Mouse (Mus musculus): ENCODE results near the gene Elmo1. TPM values are rescaled to one million over a fixed set of nuclear protein-coding genes. Genes with fewer than 3 reads are reported as not detected.

The Elmo1 gene
- polyA plus RNA-seq, 1 experiment from 2014 or later: 12.3 TPM

GRCm38 (mm10) chr13:20450831-20451353 lies 360.5 kb downstream of the Elmo1 start:
- no peak for DNase-seq (ENCODE audit: low spot score)
- Histone ChIP-seq H3K27ac (ENCODE audit: low read depth, low read length) (no peak overlapping the region), H3K4me3 (ENCODE audit: low read depth, low read length) (no peak overlapping the region), H3K9me3 (ENCODE audit: control insufficient read depth, low read length) (no peaks in the 10 kb centered on the region), H3K9ac (ENCODE audit: low read length) (no peak overlapping the region), H3K27me3 (ENCODE audit: control insufficient read depth, insufficient read depth, low read length) (no peaks in the 10 kb centered on the region), H3K36me3 (ENCODE audit: control insufficient read depth, insufficient read depth, low read length) (no peaks in the 10 kb centered on the region), H3K4me1 (replicated peaks; ENCODE audit: control insufficient read depth, insufficient read depth, low read length) (0 out of 2 replicates have a peak, but pooled peaks cover 5% of the 10 kb centered on the region), H3K4me2 (ENCODE audit: low read depth, low read length, severe bottlenecking) (no peak overlapping the region)
- ATAC-seq (replicated peaks; ENCODE audit: low FRiP score): peak; percentile 40; the same call in 1 of the 2 replicates
- 46% methylated on average over 7 of the region's 7 CpGs for WGBS

DNA sequence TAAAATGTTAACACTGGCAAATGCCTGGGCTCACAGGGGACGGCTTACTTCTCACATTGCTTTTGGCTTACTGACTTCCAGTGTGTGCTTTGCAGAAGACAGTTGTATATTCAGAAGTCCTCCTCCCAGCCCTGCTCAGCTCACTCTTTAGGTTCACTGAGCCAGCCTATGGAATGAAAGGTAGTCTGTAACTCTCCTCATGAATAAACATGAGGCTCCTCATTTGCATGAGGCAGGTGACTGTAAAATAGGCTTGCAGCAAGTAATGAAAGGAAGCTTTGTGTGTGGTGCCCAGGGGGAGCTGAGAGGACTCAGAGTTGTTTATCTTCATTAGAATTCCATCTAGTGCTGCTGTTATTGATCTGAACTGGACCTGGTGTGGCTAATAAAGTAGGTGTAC lies 364.0 kb downstream of the Elmo1 start:
- Histone ChIP-seq H3K36me3 (ENCODE audit: control insufficient read depth, insufficient read depth, low read length) (no peaks in the 10 kb centered on the region), H3K9ac (ENCODE audit: low read length) (no peak overlapping the region), H3K27me3 (ENCODE audit: control insufficient read depth, insufficient read depth, low read length) (no peaks in the 10 kb centered on the region), H3K4me3 (ENCODE audit: low read depth, low read length) (no peak overlapping the region), H3K27ac (ENCODE audit: low read depth, low read length) (no peak overlapping the region; the same call in 1 of the 2 replicates), H3K4me1 (replicated peaks; ENCODE audit: control insufficient read depth, insufficient read depth, low read length) (peaks cover 5% of the 10 kb centered on the region; the same call in 1 of the 2 replicates), H3K4me2 (ENCODE audit: low read depth, low read length, severe bottlenecking) (no peak overlapping the region), H3K9me3 (ENCODE audit: control insufficient read depth, low read length) (no peaks in the 10 kb centered on the region)
- 35% methylated on average over 1 of the region's 1 CpGs for WGBS
- DNase-seq (ENCODE audit: low spot score) (peak; percentile 57), ATAC-seq (replicated peaks; ENCODE audit: low FRiP score) (peak; percentile 90)

GRCm38 (mm10) chr13:20460096-20460495 lies 369.7 kb downstream of the Elmo1 start:
- Histone ChIP-seq H3K9ac (ENCODE audit: low read length) (no peak overlapping the region), H3K4me3 (ENCODE audit: low read depth, low read length) (no peak overlapping the region), H3K36me3 (ENCODE audit: control insufficient read depth, insufficient read depth, low read length) (no peaks in the 10 kb centered on the region), H3K4me1 (replicated peaks; ENCODE audit: control insufficient read depth, insufficient read depth, low read length) (peaks cover 2% of the 10 kb centered on the region; the same call in 1 of the 2 replicates), H3K4me2 (ENCODE audit: low read depth, low read length, severe bottlenecking) (no peak overlapping the region), H3K27ac (ENCODE audit: low read depth, low read length) (no peak overlapping the region), H3K9me3 (ENCODE audit: control insufficient read depth, low read length) (no peaks in the 10 kb centered on the region), H3K27me3 (ENCODE audit: control insufficient read depth, insufficient read depth, low read length) (no peaks in the 10 kb centered on the region)
- ATAC-seq (replicated peaks; ENCODE audit: low FRiP score): no peak
- no peak for DNase-seq (ENCODE audit: low spot score)
- WGBS: 91% methylated on average over 6 of the region's 6 CpGs

GRCm38 (mm10) chr13:20461616-20462015 lies 371.2 kb downstream of the Elmo1 start:
- Histone ChIP-seq H3K27ac (ENCODE audit: low read depth, low read length) (no peak overlapping the region), H3K9ac (ENCODE audit: low read length) (no peak overlapping the region), H3K4me3 (ENCODE audit: low read depth, low read length) (no peak overlapping the region), H3K36me3 (ENCODE audit: control insufficient read depth, insufficient read depth, low read length) (no peaks in the 10 kb centered on the region), H3K4me2 (ENCODE audit: low read depth, low read length, severe bottlenecking) (no peak overlapping the region), H3K27me3 (ENCODE audit: control insufficient read depth, insufficient read depth, low read length) (no peaks in the 10 kb centered on the region), H3K9me3 (ENCODE audit: control insufficient read depth, low read length) (no peaks in the 10 kb centered on the region), H3K4me1 (replicated peaks; ENCODE audit: control insufficient read depth, insufficient read depth, low read length) (no peaks in the 10 kb centered on the region; the same call in 1 of the 2 replicates)
- ATAC-seq (replicated peaks; ENCODE audit: low FRiP score) (no peak), DNase-seq (ENCODE audit: low spot score) (no peak)
- WGBS: 82% methylated on average over 3 of the region's 3 CpGs

DNA sequence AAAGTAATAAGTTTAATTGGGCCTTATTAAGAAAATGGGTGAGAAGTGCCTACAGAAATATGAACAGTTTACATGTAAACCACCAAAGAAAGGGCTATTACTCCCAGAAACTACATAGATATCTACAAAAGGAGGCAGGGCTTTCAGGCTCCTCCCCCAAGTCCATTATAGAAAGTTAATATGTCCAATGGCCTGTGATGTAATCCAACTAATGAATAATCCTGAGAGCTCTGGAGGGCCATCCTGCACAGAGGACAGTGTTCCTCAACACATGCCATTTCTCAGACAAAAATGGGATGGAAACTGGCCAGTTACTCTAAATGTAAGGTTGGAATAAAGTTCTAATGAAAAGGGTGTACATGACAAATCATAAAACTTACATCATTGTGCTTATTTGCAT lies 373.8 kb downstream of the Elmo1 start:
- Histone ChIP-seq H3K27me3 (ENCODE audit: control insufficient read depth, insufficient read depth, low read length) (no peaks in the 10 kb centered on the region), H3K9ac (ENCODE audit: low read length) (no peak overlapping the region), H3K27ac (ENCODE audit: low read depth, low read length) (no peak overlapping the region), H3K36me3 (ENCODE audit: control insufficient read depth, insufficient read depth, low read length) (no peaks in the 10 kb centered on the region), H3K4me1 (replicated peaks; ENCODE audit: control insufficient read depth, insufficient read depth, low read length) (no peaks in the 10 kb centered on the region), H3K9me3 (ENCODE audit: control insufficient read depth, low read length) (no peaks in the 10 kb centered on the region), H3K4me3 (ENCODE audit: low read depth, low read length) (no peak overlapping the region), H3K4me2 (ENCODE audit: low read depth, low read length, severe bottlenecking) (no peak overlapping the region)
- DNase-seq (ENCODE audit: low spot score): no peak
- ATAC-seq (replicated peaks; ENCODE audit: low FRiP score): no peak

GRCm38 (mm10) chr13:20467381-20467780 lies 377.0 kb downstream of the Elmo1 start:
- Histone ChIP-seq H3K4me1 (replicated peaks; ENCODE audit: control insufficient read depth, insufficient read depth, low read length) (no peaks in the 10 kb centered on the region), H3K36me3 (ENCODE audit: control insufficient read depth, insufficient read depth, low read length) (no peaks in the 10 kb centered on the region), H3K4me2 (ENCODE audit: low read depth, low read length, severe bottlenecking) (no peak overlapping the region), H3K27me3 (ENCODE audit: control insufficient read depth, insufficient read depth, low read length) (no peaks in the 10 kb centered on the region), H3K9ac (ENCODE audit: low read length) (no peak overlapping the region), H3K9me3 (ENCODE audit: control insufficient read depth, low read length) (no peaks in the 10 kb centered on the region), H3K4me3 (ENCODE audit: low read depth, low read length) (no peak overlapping the region), H3K27ac (ENCODE audit: low read depth, low read length) (no peak overlapping the region)
- DNase-seq (ENCODE audit: low spot score): no peak
- WGBS: 92% methylated on average over 1 of the region's 1 CpGs
- ATAC-seq (replicated peaks; ENCODE audit: low FRiP score): no peak

GRCm38 (mm10) chr13:20471732-20472131 lies 381.3 kb downstream of the Elmo1 start:
- H3K27ac ChIP-seq (ENCODE audit: low read depth, low read length): 0 out of 2 replicates have a peak overlapping the region, but pooled peaks have one; percentile 39
- H3K27me3 ChIP-seq (ENCODE audit: control insufficient read depth, insufficient read depth, low read length): no peaks in the 10 kb centered on the region
- H3K36me3 ChIP-seq (ENCODE audit: control insufficient read depth, insufficient read depth, low read length): no peaks in the 10 kb centered on the region
- WGBS: 10% methylated on average over 6 of the region's 6 CpGs
- no peaks in the 10 kb centered on the region for H3K9me3 ChIP-seq (ENCODE audit: control insufficient read depth, low read length)
- DNase-seq (ENCODE audit: low spot score) (peak; percentile 82), ATAC-seq (replicated peaks; ENCODE audit: low FRiP score) (peak; percentile 73)
- no peak overlapping the region for H3K4me3 ChIP-seq (ENCODE audit: low read depth, low read length)
- no peaks in the 10 kb centered on the region for H3K4me1 ChIP-seq (replicated peaks; ENCODE audit: control insufficient read depth, insufficient read depth, low read length)
- peak overlapping the region; percentile 28; the same call in 1 of the 2 replicates for H3K4me2 ChIP-seq (ENCODE audit: low read depth, low read length, severe bottlenecking)
- H3K9ac ChIP-seq (ENCODE audit: low read length): no peak overlapping the region

DNA sequence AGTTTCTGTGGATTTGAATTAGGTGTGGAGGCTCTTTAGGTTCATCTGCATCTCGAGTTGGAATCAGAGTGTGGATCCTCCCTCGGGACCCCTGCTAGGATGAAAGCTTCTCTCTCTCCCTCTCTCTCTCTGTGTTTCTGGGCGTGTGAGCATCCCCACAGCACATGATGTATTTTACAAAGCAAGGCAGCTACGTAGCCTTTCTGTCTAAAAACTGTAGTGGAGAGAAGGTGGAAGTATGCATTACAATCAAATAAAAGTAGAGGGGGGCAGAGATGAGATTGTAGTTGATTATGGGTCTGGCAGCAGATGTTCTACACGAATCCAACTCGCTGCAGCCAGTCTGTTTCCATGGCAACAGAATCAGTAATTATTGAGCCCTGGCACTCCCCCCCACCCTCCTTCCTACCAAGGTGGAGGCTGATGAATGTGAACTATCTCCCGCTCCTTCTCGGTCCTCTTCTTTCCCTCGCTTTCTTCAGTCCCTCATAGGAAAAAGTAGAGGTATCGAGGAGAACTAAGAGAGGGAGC lies 382.0 kb downstream of the Elmo1 start:
- peak overlapping the region; percentile 39; the same call in 1 of the 2 replicates for H3K27ac ChIP-seq (ENCODE audit: low read depth, low read length)
- no peaks in the 10 kb centered on the region for H3K9me3 ChIP-seq (ENCODE audit: control insufficient read depth, low read length)
- peak; percentile 82 for ATAC-seq (replicated peaks; ENCODE audit: low FRiP score)
- H3K4me2 ChIP-seq (ENCODE audit: low read depth, low read length, severe bottlenecking): peak overlapping the region; percentile 28
- H3K36me3 ChIP-seq (ENCODE audit: control insufficient read depth, insufficient read depth, low read length): no peaks in the 10 kb centered on the region
- H3K4me1 ChIP-seq (replicated peaks; ENCODE audit: control insufficient read depth, insufficient read depth, low read length): no peaks in the 10 kb centered on the region
- DNase-seq (ENCODE audit: low spot score): no peak
- no peak overlapping the region for H3K9ac ChIP-seq (ENCODE audit: low read length)
- H3K27me3 ChIP-seq (ENCODE audit: control insufficient read depth, insufficient read depth, low read length): no peaks in the 10 kb centered on the region
- 48% methylated on average over 10 of the region's 10 CpGs for WGBS
- no peak overlapping the region; the same call in 1 of the 2 replicates for H3K4me3 ChIP-seq (ENCODE audit: low read depth, low read length)
